Mouse (Mus musculus): ENCODE measurements around the gene Gm33543. TPM values are rescaled to one million over a fixed set of nuclear protein-coding genes. Genes with fewer than 3 reads are reported as not detected.

Gm33543 gene
- total and polyA plus RNA-seq, 3 experiments = not detected

- H3K4me3 ChIP-seq (ENCODE audit: control insufficient read depth in 1 of 2, insufficient read depth in 1 of 2, low read depth in 2 of 2, low read length in 2 of 2) = no peak overlapping the region
- no peaks in the 10 kb centered on the region; the same call in 1 of the 2 replicates for H3K79me2 ChIP-seq (ENCODE audit: control insufficient read depth, insufficient read depth, low read length, poor library complexity)
- no peak overlapping the region for H3K9ac ChIP-seq (ENCODE audit: control insufficient read depth, low read depth, low read length, poor library complexity, severe bottlenecking)
- no peaks in the 10 kb centered on the region for H3K9me3 ChIP-seq (replicated peaks; ENCODE audit: insufficient read depth, low read length)
- H3K4me1 ChIP-seq (ENCODE audit: control insufficient read depth in 1 of 2, insufficient read depth in 2 of 2, low read length in 2 of 2) = no peaks in the 10 kb centered on the region
- no peaks in the 10 kb centered on the region for H3K36me3 ChIP-seq (ENCODE audit: control insufficient read depth in 1 of 2, insufficient read depth in 2 of 2, low read length in 2 of 2)
- TF ChIP-seq GABPA (IDR thresholded peaks at IDR 0.05; ENCODE audit: low read depth, low read length) = no peak
- TF ChIP-seq MAZ (IDR thresholded peaks at IDR 0.05; ENCODE audit: low read depth, low read length) = no peak
- TF ChIP-seq E2F4 (IDR thresholded peaks at IDR 0.05; ENCODE audit: borderline replicate concordance, low read depth, low read length) = no peak
- TF ChIP-seq TCF12 (IDR thresholded peaks at IDR 0.05; ENCODE audit: low read depth, low read length) = no peak
- TF ChIP-seq RAD21 (IDR thresholded peaks at IDR 0.05; ENCODE audit: low read depth, low read length) = no peak
- no peak for TF ChIP-seq ETS1 (IDR thresholded peaks at IDR 0.05; ENCODE audit: low read depth, low read length)
- no peak for TF ChIP-seq HCFC1 (IDR thresholded peaks at IDR 0.05; ENCODE audit: low read depth, low read length)
- no peak for TF ChIP-seq MAX (IDR thresholded peaks at IDR 0.05; ENCODE audit: low read length)
- no peaks in the 10 kb centered on the region; a peak in 1 of 4 replicates for H3K27me3 ChIP-seq (ENCODE audit: control insufficient read depth in 1 of 2, insufficient read depth in 2 of 2, low read length in 2 of 2)
- no peak for DNase-seq (ENCODE audit: low read depth, low spot score)
- H3K27ac ChIP-seq (ENCODE audit: control insufficient read depth, low read depth, low read length) = no peak overlapping the region
Observed at GRCm38 (mm10) chr10:95830891-95831290, 11.8 kb downstream of the Gm33543 start.

- Histone ChIP-seq H3K4me3 (ENCODE audit: control insufficient read depth in 1 of 2, insufficient read depth in 1 of 2, low read depth in 2 of 2, low read length in 2 of 2) (no peak overlapping the region), H3K27ac (ENCODE audit: control insufficient read depth, low read depth, low read length) (no peak overlapping the region), H3K9me3 (replicated peaks; ENCODE audit: insufficient read depth, low read length) (no peaks in the 10 kb centered on the region), H3K4me1 (ENCODE audit: control insufficient read depth in 1 of 2, insufficient read depth in 2 of 2, low read length in 2 of 2) (no peaks in the 10 kb centered on the region), H3K36me3 (ENCODE audit: control insufficient read depth in 1 of 2, insufficient read depth in 2 of 2, low read length in 2 of 2) (no peaks in the 10 kb centered on the region), H3K9ac (ENCODE audit: control insufficient read depth, low read depth, low read length, poor library complexity, severe bottlenecking) (no peak overlapping the region), H3K79me2 (ENCODE audit: control insufficient read depth, insufficient read depth, low read length, poor library complexity) (no peaks in the 10 kb centered on the region), H3K27me3 (ENCODE audit: control insufficient read depth in 1 of 2, insufficient read depth in 2 of 2, low read length in 2 of 2) (no peaks in the 10 kb centered on the region; a peak in 1 of 4 replicates)
- no peak for DNase-seq (ENCODE audit: low read depth, low spot score)
- TF ChIP-seq MAX (IDR thresholded peaks at IDR 0.05; ENCODE audit: low read length) = no peak
- TF ChIP-seq RCOR1 (IDR thresholded peaks at IDR 0.05; ENCODE audit: low read depth, low read length) = no peak
- no peak for TF ChIP-seq USF2 (IDR thresholded peaks at IDR 0.05; ENCODE audit: borderline replicate concordance in 1 of 2, insufficient read depth in 1 of 2, low read depth in 1 of 2, low read length in 2 of 2)
- TF ChIP-seq POLR2AphosphoS5 (IDR thresholded peaks at IDR 0.05; ENCODE audit: borderline replicate concordance, low read depth, low read length) = no peak
- TF ChIP-seq CHD2 (IDR thresholded peaks at IDR 0.05; ENCODE audit: low read length) = no peak
- no peak for TF ChIP-seq MYB (IDR thresholded peaks at IDR 0.05; ENCODE audit: low read depth, low read length)
- TF ChIP-seq ETS1 (IDR thresholded peaks at IDR 0.05; ENCODE audit: low read depth, low read length) = no peak
- TF ChIP-seq TCF12 (IDR thresholded peaks at IDR 0.05; ENCODE audit: low read depth, low read length) = no peak
- TF ChIP-seq GATA1 (IDR thresholded peaks at IDR 0.05; ENCODE audit: low read depth, low read length) = no peak
- no peak for TF ChIP-seq UBTF (IDR thresholded peaks at IDR 0.05; ENCODE audit: borderline replicate concordance, insufficient read depth, low read depth, low read length)
- TF ChIP-seq NELFE (IDR thresholded peaks at IDR 0.05; ENCODE audit: low read depth, low read length) = no peak
- TF ChIP-seq MEF2A (IDR thresholded peaks at IDR 0.05; ENCODE audit: extremely low read depth, insufficient replicate concordance, low read depth, low read length, poor library complexity, severe bottlenecking) = no peak
- TF ChIP-seq TAL1 (IDR thresholded peaks at IDR 0.05; ENCODE audit: low read length) = no peak
- TF ChIP-seq JUND (IDR thresholded peaks at IDR 0.05; ENCODE audit: low read depth, low read length) = no peak
Observed at GRCm38 (mm10) chr10:95829471-95829870, 13.3 kb downstream of the Gm33543 start.

All from MEL (cell line).